Mouse (Mus musculus) liver, embryonic 14.5 days (tissue): Measurements from ENCODE around the gene Tmco1. TPM values are rescaled to one million over a fixed set of nuclear protein-coding genes. Genes with fewer than 3 reads are reported as not detected.

Experiments
- ATAC-seq: fragments of 200-750 bp; cut with Nextera tagmentation; 2 replicates; pipeline ENCODE4 v1.8.0; 2017; ENCODE audit warnings: moderate number of reproducible peaks, mild to moderate bottlenecking, moderate library complexity; ENCODE audit not compliant: insufficient read depth
- DNase-seq, 3 experiments: peaks; one replicate each; pipeline ENCODE4 v3.0.0-alpha.2; 2012 to 2013; ENCODE audit warnings: low read depth in 3 of 3, low spot score in 3 of 3
- H3K27ac ChIP-seq: fragments of 300-500 bp; sonication (generic); 2 replicates; pipeline ENCODE4 v1.5.1; 2014; ENCODE audit warnings: moderate library complexity, mild to moderate bottlenecking, control low read depth, inconsistent platforms
- H3K27me3 ChIP-seq: fragments of 300-500 bp; sonication (generic); 2 replicates; pipeline ENCODE4 v1.6.1; 2014; ENCODE audit warnings: mild to moderate bottlenecking, low read length, moderate library complexity; ENCODE audit not compliant: control insufficient read depth, insufficient read depth
- H3K36me3 ChIP-seq: fragments of 300-500 bp; sonication (generic); replicated peaks from 2 replicates; pipeline ENCODE4 v1.6.1; 2014; ENCODE audit warnings: low read depth; ENCODE audit not compliant: control insufficient read depth, insufficient read depth
- H3K4me1 ChIP-seq, 2 experiments: fragments of 200-500 bp in 1 of 2; fragments of 300-500 bp in 1 of 2; sonication (generic) in 1 of 2; replicated peaks; 2 replicates each; pipeline ENCODE4 v1.6.1; 2012 to 2014; ENCODE audit warnings: antibody characterized with exemption in 1 of 2, inconsistent platforms in 1 of 2, low read length in 1 of 2; ENCODE audit not compliant: control insufficient read depth in 2 of 2, insufficient read depth in 2 of 2
- H3K4me2 ChIP-seq: fragments of 300-500 bp; sonication (generic); 2 replicates; pipeline ENCODE4 v1.6.1; 2014; ENCODE audit warnings: low read depth, mild to moderate bottlenecking, control low read depth, moderate library complexity
- H3K4me3 ChIP-seq, 2 experiments: fragments of 200-500 bp in 1 of 2; fragments of 300-500 bp in 1 of 2; sonication (generic) in 1 of 2; 2 replicates each; pipeline ENCODE4 v1.5.1; 2012 to 2014; ENCODE audit warnings: low read depth in 2 of 2, low read length in 2 of 2, mild to moderate bottlenecking in 2 of 2, control low read depth in 1 of 2, inconsistent platforms in 1 of 2, moderate library complexity in 1 of 2; ENCODE audit not compliant: insufficient read depth in 1 of 2
- H3K9ac ChIP-seq: fragments of 300-500 bp; sonication (generic); replicated peaks from 2 replicates; pipeline ENCODE4 v1.6.1; 2014; ENCODE audit warnings: mild to moderate bottlenecking, control low read depth, moderate library complexity
- H3K9me3 ChIP-seq: fragments of 300-500 bp; sonication (generic); 2 replicates; pipeline ENCODE4 v1.6.1; 2016; ENCODE audit warnings: low read length, mixed read lengths; ENCODE audit not compliant: control insufficient read depth
- CTCF ChIP-seq: IDR thresholded peaks from 2 replicates; pipeline ENCODE4 v1.5.1; 2016; ENCODE audit warnings: antibody characterized with exemption, low read depth, control low read depth
- EP300 ChIP-seq: IDR thresholded peaks from 2 replicates; pipeline ENCODE4 v1.6.1; 2016; ENCODE audit warnings: antibody characterized with exemption, low read depth
- WGBS: fragments of 180-500 bp; shearing (Covaris S2); extraction: QIAGEN DNeasy Blood & Tissue Kit; methylation state at CpG from one replicate; pipeline ENCODE4 v1.1.7; 2014; ENCODE audit not compliant: insufficient replicate concordance; 5-methylcytosine and 5-hydroxymethylcytosine counted together
- polyA plus RNA-seq, 2 experiments: library from polyadenylated mRNA; depleted of rRNA in 1 of 2; stranded (reverse) in 1 of 2; unstranded in 1 of 2; fragments of >200 nt; fragmentation: Nextera tagmentation in 1 of 2; extraction: Ambion mirVana in 1 of 2; gene quantifications; 2 replicates each; pipeline versions ENCODE4 v1.2.1 to v1.2.3; 2012 to 2014

Gene Tmco1
- 33.4 and 43.4 TPM in 2 replicates for polyA plus RNA-seq (2012; rRNA removed)
- 64.1 and 65.4 TPM in 2 replicates for polyA plus RNA-seq (2014; fragmentation: Nextera tagmentation; extraction: Ambion mirVana)

DNA sequence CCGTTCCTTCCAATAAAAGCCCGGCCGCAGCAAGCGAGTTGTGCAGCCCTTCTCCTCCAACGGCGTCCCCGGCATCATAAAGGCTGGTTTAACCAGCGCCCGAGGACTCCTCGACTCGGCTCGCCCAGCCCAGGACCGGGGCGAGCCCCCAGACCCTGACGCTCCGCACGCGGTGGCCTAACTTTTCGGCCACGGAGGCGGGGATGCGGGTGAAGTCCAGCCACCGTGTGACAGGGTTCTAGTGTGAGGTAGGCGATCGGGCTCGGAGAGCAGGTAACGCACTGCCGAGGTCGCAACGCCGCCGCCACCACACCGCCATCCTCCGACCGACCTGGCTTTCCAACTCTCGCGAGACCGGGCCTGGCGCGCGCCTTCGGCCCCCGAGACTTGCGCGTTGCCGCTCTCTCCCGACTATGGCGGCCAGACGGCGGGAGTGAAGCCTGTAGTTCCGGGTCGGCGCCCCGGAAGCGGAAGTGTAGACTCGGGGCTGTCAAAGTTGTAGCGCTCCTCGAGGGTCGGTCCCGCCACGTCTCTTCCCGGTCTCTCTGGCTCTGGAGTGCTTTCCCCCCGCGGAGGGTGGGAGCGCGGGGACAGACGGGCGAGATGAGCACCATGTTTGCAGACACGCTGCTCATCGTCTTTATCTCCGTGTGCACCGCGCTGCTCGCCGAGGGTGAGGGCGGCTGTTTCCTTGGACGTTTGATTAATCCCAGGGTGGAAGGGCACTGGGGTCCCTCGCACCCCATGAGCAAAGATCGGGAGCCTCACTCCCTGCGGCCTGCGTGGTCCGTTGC is at the start of gene Tmco1:
Tmco1 (plus strand) TSS at position 118 of the 794 bp plus-strand sequence.
- ATAC-seq (peak; percentile 94), DNase-seq (peak; percentile 91 to 93 (median 92))
- TF ChIP-seq CTCF (no peak), EP300 (peak; percentile 79)
- no peaks in the 10 kb centered on the region for H3K27me3 ChIP-seq
- WGBS: under 1% methylated on average over 82 of the region's 82 CpGs
- H3K9ac ChIP-seq: peak within 1 kb of the TSS; percentile 94
- H3K4me2 ChIP-seq: peak within 1 kb of the TSS; percentile 92
- peak within 1 kb of the TSS; percentile 75 for H3K27ac ChIP-seq
- H3K4me1 ChIP-seq: peaks cover 14 to 15% of the 10 kb centered on the region in 2 experiments
- no peaks in the 10 kb centered on the region for H3K9me3 ChIP-seq
- no peaks in the 10 kb centered on the region; the same call in none of the 2 replicates for H3K36me3 ChIP-seq
- peak within 1 kb of the TSS; percentile 76 to 91 for H3K4me3 ChIP-seq

DNA sequence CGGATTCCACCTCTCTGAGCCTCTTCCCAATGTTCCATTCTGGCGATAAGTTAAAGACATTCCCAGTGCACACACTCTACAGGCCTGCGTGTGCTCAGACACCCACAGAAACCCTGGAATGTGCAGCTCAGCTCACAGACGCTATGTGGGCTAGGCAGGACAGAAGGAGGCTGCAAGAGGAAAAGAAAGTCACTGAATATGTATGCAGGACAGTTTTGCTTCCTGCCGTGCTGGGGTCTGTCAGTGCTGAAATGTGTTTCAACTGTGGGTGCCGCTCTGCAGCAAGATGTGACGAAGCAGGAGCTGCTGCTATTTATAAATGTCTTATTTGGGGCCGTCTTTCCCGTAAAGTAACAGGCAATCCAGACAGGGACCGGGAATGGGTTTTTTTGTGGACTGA is 48.5 kb upstream of the Tmco1 start:
- ATAC-seq (no peak), DNase-seq (no peak)
- peaks cover 0 to 20% of the 10 kb centered on the region in 2 experiments; a peak in 2 of 4 replicates for H3K4me1 ChIP-seq
- no peaks in the 10 kb centered on the region for H3K9me3 ChIP-seq
- H3K4me2 ChIP-seq: no peak overlapping the region
- 68% methylated on average over 10 of the region's 10 CpGs for WGBS
- H3K27me3 ChIP-seq: no peaks in the 10 kb centered on the region
- TF ChIP-seq EP300: no peak
- TF ChIP-seq CTCF: no peak
- no peak overlapping the region for H3K27ac ChIP-seq
- no peak overlapping the region for H3K4me3 ChIP-seq
- H3K9ac ChIP-seq: no peak overlapping the region; the same call in 1 of the 2 replicates
- no peaks in the 10 kb centered on the region for H3K36me3 ChIP-seq

GRCm38 (mm10) chr1:167261750-167262149 is 46.4 kb upstream of the Tmco1 start:
- Histone ChIP-seq H3K4me3 (no peak overlapping the region), H3K36me3 (no peaks in the 10 kb centered on the region), H3K27ac (no peak overlapping the region), H3K9me3 (no peaks in the 10 kb centered on the region), H3K27me3 (no peaks in the 10 kb centered on the region), H3K9ac (no peak overlapping the region), H3K4me1 (peaks cover 0 to 12% of the 10 kb centered on the region in 2 experiments; a peak in 2 of 4 replicates), H3K4me2 (no peak overlapping the region)
- no peak for DNase-seq
- TF ChIP-seq EP300: no peak
- TF ChIP-seq CTCF: no peak
- no peak for ATAC-seq
- WGBS: 84% methylated on average over 11 of the region's 11 CpGs

DNA sequence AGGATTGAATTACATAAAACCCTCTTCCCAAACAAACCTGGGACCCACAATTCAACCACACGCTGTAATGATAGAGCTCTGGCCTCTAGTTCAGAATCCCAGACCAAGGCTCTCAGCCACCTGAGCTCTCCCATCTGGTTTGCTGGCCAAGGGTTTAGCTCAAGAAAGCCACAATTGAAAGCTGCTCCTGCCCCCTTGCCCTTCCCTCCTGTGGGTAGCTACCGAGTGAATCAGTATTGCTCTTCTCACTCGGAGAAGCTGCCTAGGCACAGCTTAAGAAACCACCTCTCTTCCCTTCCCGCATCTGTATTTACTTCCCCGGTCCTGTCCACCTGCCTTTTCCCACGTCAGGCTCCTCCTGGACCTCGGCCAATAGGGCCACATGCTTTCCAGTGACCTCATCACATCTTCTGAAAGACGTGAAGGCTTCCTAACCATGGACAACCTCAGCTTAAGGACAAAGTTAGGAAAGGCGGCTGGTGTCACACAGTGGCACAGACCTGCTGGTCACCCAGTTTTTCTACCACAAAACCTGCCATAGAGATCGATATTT is 45.6 kb upstream of the Tmco1 start:
- 59% methylated on average over 10 of the region's 10 CpGs for WGBS
- DNase-seq: no peak
- Histone ChIP-seq H3K27ac (no peak overlapping the region), H3K4me2 (no peak overlapping the region), H3K36me3 (no peaks in the 10 kb centered on the region), H3K27me3 (no peaks in the 10 kb centered on the region), H3K4me3 (no peak overlapping the region), H3K4me1 (peaks cover 0 to 12% of the 10 kb centered on the region in 2 experiments; a peak in 2 of 4 replicates), H3K9ac (no peak overlapping the region), H3K9me3 (no peaks in the 10 kb centered on the region)
- no peak for TF ChIP-seq CTCF
- no peak for TF ChIP-seq EP300
- no peak for ATAC-seq

- 58% methylated on average over 4 of the region's 4 CpGs for WGBS
- H3K9ac ChIP-seq: no peak overlapping the region
- no peaks in the 10 kb centered on the region for H3K27me3 ChIP-seq
- ATAC-seq: no peak
- TF ChIP-seq CTCF: no peak
- TF ChIP-seq EP300: no peak
- H3K27ac ChIP-seq: no peak overlapping the region
- H3K4me3 ChIP-seq: no peak overlapping the region
- peaks cover 19 to 26% of the 10 kb centered on the region in 2 experiments for H3K4me1 ChIP-seq
- no peak for DNase-seq
- no peaks in the 10 kb centered on the region for H3K36me3 ChIP-seq
- no peaks in the 10 kb centered on the region for H3K9me3 ChIP-seq
- no peak overlapping the region for H3K4me2 ChIP-seq
These were observed 42.8 kb upstream of the Tmco1 start for GRCm38 (mm10) chr1:167265366-167265765.
